Mouse (Mus musculus): ENCODE measurements around the gene Fancg. TPM values are rescaled to one million over a fixed set of nuclear protein-coding genes. Genes with fewer than 3 reads are reported as not detected.

Gene Fancg
- 18.2 and 18.6 TPM in 2 replicates for polyA plus RNA-seq (2014; fragmentation: Nextera tagmentation; extraction: Ambion mirVana)

GRCm38 (mm10) chr4:43010161-43011038 is at the start of gene Fancg:
Gene Fancg (minus strand): TSS chr4:43010506.
- DNase-seq (ENCODE audit: low spot score) (peak; percentile 89), ATAC-seq (replicated peaks; ENCODE audit: low FRiP score) (peak; percentile 83)
- peak within 1 kb of the TSS; percentile 39 for H3K27ac ChIP-seq (ENCODE audit: low read depth, low read length)
- H3K4me1 ChIP-seq (replicated peaks; ENCODE audit: control insufficient read depth, insufficient read depth, low read length) = peaks cover 3% of the 10 kb centered on the region; the same call in 1 of the 2 replicates
- under 1% methylated on average over 37 of the region's 37 CpGs for WGBS
- H3K4me3 ChIP-seq (ENCODE audit: low read depth, low read length) = peak within 1 kb of the TSS; percentile 79
- no peaks in the 10 kb centered on the region for H3K9me3 ChIP-seq (ENCODE audit: control insufficient read depth, low read length)
- H3K27me3 ChIP-seq (replicated peaks; ENCODE audit: control insufficient read depth, insufficient read depth, low read length) = no peaks in the 10 kb centered on the region
- peak within 1 kb of the TSS; percentile 88 for H3K4me2 ChIP-seq
- peak within 1 kb of the TSS; percentile 79 for H3K9ac ChIP-seq (ENCODE audit: low read depth, low read length)
- H3K36me3 ChIP-seq (ENCODE audit: control insufficient read depth, insufficient read depth, low read length) = peaks cover 3% of the 10 kb centered on the region; the same call in 1 of the 2 replicates

GRCm38 (mm10) chr4:43059697-43060096 is 49.4 kb upstream of the Fancg start:
- DNase-seq (ENCODE audit: low spot score) = no peak
- no peaks in the 10 kb centered on the region for H3K9me3 ChIP-seq (ENCODE audit: control insufficient read depth, low read length)
- 37% methylated on average over 3 of the region's 3 CpGs for WGBS

GRCm38 (mm10) chr4:43058753-43059654 is 48.7 kb upstream of the Fancg start, which contains the start of gene Unc13b:
Gene Unc13b (plus strand): TSS chr4:43058953.
- H3K9ac ChIP-seq (ENCODE audit: low read depth, low read length) = peak within 1 kb of the TSS; percentile 28
- peak within 1 kb of the TSS; percentile 96 for H3K4me2 ChIP-seq
- ATAC-seq (replicated peaks; ENCODE audit: low FRiP score) (peak; percentile 98), DNase-seq (ENCODE audit: low spot score) (peak; percentile 89)
- WGBS = under 1% methylated on average over 88 of the region's 90 CpGs
- no peaks in the 10 kb centered on the region for H3K9me3 ChIP-seq (ENCODE audit: control insufficient read depth, low read length)
- H3K27ac ChIP-seq (ENCODE audit: low read depth, low read length) = no peak within 1 kb of the TSS
- peak within 1 kb of the TSS; percentile 64 for H3K4me3 ChIP-seq (ENCODE audit: low read depth, low read length)
- peaks cover 20% of the 10 kb centered on the region for H3K27me3 ChIP-seq (replicated peaks; ENCODE audit: control insufficient read depth, insufficient read depth, low read length)
- no peaks in the 10 kb centered on the region; the same call in 1 of the 2 replicates for H3K4me1 ChIP-seq (replicated peaks; ENCODE audit: control insufficient read depth, insufficient read depth, low read length)
- H3K36me3 ChIP-seq (ENCODE audit: control insufficient read depth, insufficient read depth, low read length) = no peaks in the 10 kb centered on the region

More at GRCm38 (mm10) chr4:43059697-43060096, 49.4 kb upstream of the Fancg start:
- Histone ChIP-seq H3K36me3 (ENCODE audit: control insufficient read depth, insufficient read depth, low read length) (no peaks in the 10 kb centered on the region), H3K4me1 (replicated peaks; ENCODE audit: control insufficient read depth, insufficient read depth, low read length) (no peaks in the 10 kb centered on the region; the same call in 1 of the 2 replicates), H3K9ac (ENCODE audit: low read depth, low read length) (no peak overlapping the region), H3K27me3 (replicated peaks; ENCODE audit: control insufficient read depth, insufficient read depth, low read length) (peaks cover 20% of the 10 kb centered on the region), H3K4me2 (peak overlapping the region; percentile 96), H3K4me3 (ENCODE audit: low read depth, low read length) (peak overlapping the region; percentile 64), H3K27ac (ENCODE audit: low read depth, low read length) (no peak overlapping the region)
- ATAC-seq (replicated peaks; ENCODE audit: low FRiP score) = no peak

DNA sequence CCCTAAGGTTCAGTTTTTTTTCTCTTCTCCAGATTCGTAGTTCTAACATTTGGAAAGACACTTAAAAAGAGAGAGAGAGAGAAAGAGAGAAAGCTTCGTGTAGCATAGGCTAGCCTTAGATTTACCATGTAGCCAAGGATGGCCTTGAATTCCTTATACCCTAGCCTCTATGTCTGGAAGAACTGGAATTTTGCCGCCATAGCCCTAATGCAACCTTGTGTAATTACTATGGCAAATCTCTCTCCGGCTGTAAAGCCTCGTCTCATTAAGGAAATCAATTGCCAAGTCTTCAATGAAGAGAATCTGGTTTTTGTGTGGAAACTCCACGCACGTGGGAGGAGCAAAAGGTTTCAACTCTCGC is 48.1 kb upstream of the Fancg start:
- DNase-seq (ENCODE audit: low spot score) = no peak
- Histone ChIP-seq H3K9ac (ENCODE audit: low read depth, low read length) (no peak overlapping the region), H3K4me3 (ENCODE audit: low read depth, low read length) (peak overlapping the region; percentile 64), H3K9me3 (ENCODE audit: control insufficient read depth, low read length) (no peaks in the 10 kb centered on the region), H3K27me3 (replicated peaks; ENCODE audit: control insufficient read depth, insufficient read depth, low read length) (peaks cover 20% of the 10 kb centered on the region), H3K27ac (ENCODE audit: low read depth, low read length) (no peak overlapping the region), H3K4me1 (replicated peaks; ENCODE audit: control insufficient read depth, insufficient read depth, low read length) (no peaks in the 10 kb centered on the region; the same call in 1 of the 2 replicates), H3K36me3 (ENCODE audit: control insufficient read depth, insufficient read depth, low read length) (no peaks in the 10 kb centered on the region), H3K4me2 (peak overlapping the region; percentile 96)
- WGBS = 23% methylated on average over 8 of the region's 8 CpGs
- ATAC-seq (replicated peaks; ENCODE audit: low FRiP score) = no peak

- Histone ChIP-seq H3K27ac (ENCODE audit: low read depth, low read length) (no peak overlapping the region), H3K9ac (ENCODE audit: low read depth, low read length) (no peak overlapping the region), H3K36me3 (ENCODE audit: control insufficient read depth, insufficient read depth, low read length) (no peaks in the 10 kb centered on the region), H3K4me1 (replicated peaks; ENCODE audit: control insufficient read depth, insufficient read depth, low read length) (no peaks in the 10 kb centered on the region; the same call in 1 of the 2 replicates), H3K27me3 (replicated peaks; ENCODE audit: control insufficient read depth, insufficient read depth, low read length) (peaks cover 20% of the 10 kb centered on the region), H3K4me3 (ENCODE audit: low read depth, low read length) (no peak overlapping the region), H3K4me2 (no peak overlapping the region), H3K9me3 (ENCODE audit: control insufficient read depth, low read length) (no peaks in the 10 kb centered on the region)
- WGBS = 86% methylated on average over 5 of the region's 5 CpGs
- DNase-seq (ENCODE audit: low spot score) (no peak), ATAC-seq (replicated peaks; ENCODE audit: low FRiP score) (no peak)
These were observed 47.3 kb upstream of the Fancg start for GRCm38 (mm10) chr4:43057654-43058053.

DNA sequence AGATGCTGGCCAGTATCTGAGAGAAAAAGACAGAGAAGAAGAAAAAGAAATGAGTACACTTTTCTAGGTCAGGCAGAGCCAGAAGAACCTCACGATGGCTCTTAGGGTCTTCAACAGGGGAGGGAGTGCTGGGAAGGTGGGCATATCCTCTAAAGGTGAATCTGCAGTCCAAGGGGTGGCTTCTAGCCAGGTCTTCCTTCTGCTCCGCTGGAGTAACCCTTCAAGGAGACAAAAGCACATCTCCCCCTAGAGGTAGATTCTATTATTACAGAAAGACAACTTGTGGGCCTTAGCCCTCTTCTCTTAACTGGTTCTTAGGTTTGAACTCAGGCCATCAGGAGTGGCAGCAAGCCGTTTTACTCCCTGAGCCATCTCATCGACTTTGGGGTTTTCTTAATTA is 42.3 kb upstream of the Fancg start:
- peak; percentile 47; the same call in 1 of the 2 replicates for ATAC-seq (replicated peaks; ENCODE audit: low FRiP score)
- H3K4me1 ChIP-seq (replicated peaks; ENCODE audit: control insufficient read depth, insufficient read depth, low read length) = no peaks in the 10 kb centered on the region
- no peak for DNase-seq (ENCODE audit: low spot score)
- H3K27me3 ChIP-seq (replicated peaks; ENCODE audit: control insufficient read depth, insufficient read depth, low read length) = no peaks in the 10 kb centered on the region
- H3K27ac ChIP-seq (ENCODE audit: low read depth, low read length) = no peak overlapping the region
- WGBS = 11% methylated on average over 4 of the region's 4 CpGs
- H3K4me3 ChIP-seq (ENCODE audit: low read depth, low read length) = no peak overlapping the region
- no peak overlapping the region for H3K4me2 ChIP-seq
- H3K36me3 ChIP-seq (ENCODE audit: control insufficient read depth, insufficient read depth, low read length) = no peaks in the 10 kb centered on the region
- no peak overlapping the region for H3K9ac ChIP-seq (ENCODE audit: low read depth, low read length)
- H3K9me3 ChIP-seq (ENCODE audit: control insufficient read depth, low read length) = no peaks in the 10 kb centered on the region

- 9% methylated on average over 5 of the region's 5 CpGs for WGBS
- ATAC-seq (replicated peaks; ENCODE audit: low FRiP score) (no peak), DNase-seq (ENCODE audit: low spot score) (peak; percentile 43)
- peak overlapping the region; percentile 25; the same call in 1 of the 2 replicates for H3K4me2 ChIP-seq
- H3K27me3 ChIP-seq (replicated peaks; ENCODE audit: control insufficient read depth, insufficient read depth, low read length) = no peaks in the 10 kb centered on the region
- H3K9ac ChIP-seq (ENCODE audit: low read depth, low read length) = no peak overlapping the region
- H3K36me3 ChIP-seq (ENCODE audit: control insufficient read depth, insufficient read depth, low read length) = no peaks in the 10 kb centered on the region
- no peaks in the 10 kb centered on the region for H3K9me3 ChIP-seq (ENCODE audit: control insufficient read depth, low read length)
- H3K27ac ChIP-seq (ENCODE audit: low read depth, low read length) = no peak overlapping the region
- no peak overlapping the region for H3K4me3 ChIP-seq (ENCODE audit: low read depth, low read length)
- H3K4me1 ChIP-seq (replicated peaks; ENCODE audit: control insufficient read depth, insufficient read depth, low read length) = peaks cover 27% of the 10 kb centered on the region
These were observed 36.9 kb upstream of the Fancg start for GRCm38 (mm10) chr4:43047231-43047630.

DNA sequence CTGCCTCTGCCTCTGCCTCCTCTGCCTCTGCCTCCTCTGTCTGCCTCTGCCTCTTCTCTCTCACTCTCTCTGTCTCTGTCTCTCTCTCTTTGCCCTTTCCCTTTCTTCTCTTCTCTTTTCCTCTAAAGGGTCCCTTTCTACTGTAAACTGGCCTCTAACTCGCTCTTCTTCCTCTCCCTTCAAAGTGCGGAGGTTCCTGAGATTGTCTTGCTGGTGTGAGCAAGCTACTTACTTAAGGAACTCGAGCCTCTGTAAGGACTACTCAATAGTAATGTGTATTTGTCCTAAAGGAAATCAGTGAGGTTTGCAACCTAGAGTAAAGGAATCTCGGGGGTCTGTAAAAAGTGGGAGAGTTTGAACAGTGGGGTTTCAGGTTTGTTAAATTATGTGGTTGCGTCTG is 36.3 kb upstream of the Fancg start:
- Histone ChIP-seq H3K9me3 (ENCODE audit: control insufficient read depth, low read length) (no peaks in the 10 kb centered on the region), H3K4me1 (replicated peaks; ENCODE audit: control insufficient read depth, insufficient read depth, low read length) (peaks cover 27% of the 10 kb centered on the region), H3K27ac (ENCODE audit: low read depth, low read length) (no peak overlapping the region), H3K4me3 (ENCODE audit: low read depth, low read length) (no peak overlapping the region), H3K9ac (ENCODE audit: low read depth, low read length) (no peak overlapping the region), H3K4me2 (peak overlapping the region; percentile 25; the same call in 1 of the 2 replicates), H3K27me3 (replicated peaks; ENCODE audit: control insufficient read depth, insufficient read depth, low read length) (no peaks in the 10 kb centered on the region), H3K36me3 (ENCODE audit: control insufficient read depth, insufficient read depth, low read length) (no peaks in the 10 kb centered on the region)
- DNase-seq (ENCODE audit: low spot score) = no peak
- WGBS = 51% methylated on average over 5 of the region's 5 CpGs
- ATAC-seq (replicated peaks; ENCODE audit: low FRiP score) = no peak

Data from liver, embryonic 11.5 days (tissue).